Mouse (Mus musculus) retina, adult 2 months (tissue): ENCODE results near the gene Lipm.

Source experiments
- DNase-seq: peaks from one replicate; pipeline ENCODE4 v3.0.0-alpha.2; 2012; ENCODE audit warnings: low read depth, low spot score

Gene Lipm

GRCm38 (mm10) chr19:34100633-34101032 is at the start of gene Lipm:
TSS of gene Lipm (plus strand) at chr19:34100933.
- no peak for DNase-seq

- no peak for DNase-seq
These were observed 49.2 kb upstream of the Lipm start for GRCm38 (mm10) chr19:34051502-34051901.

DNA sequence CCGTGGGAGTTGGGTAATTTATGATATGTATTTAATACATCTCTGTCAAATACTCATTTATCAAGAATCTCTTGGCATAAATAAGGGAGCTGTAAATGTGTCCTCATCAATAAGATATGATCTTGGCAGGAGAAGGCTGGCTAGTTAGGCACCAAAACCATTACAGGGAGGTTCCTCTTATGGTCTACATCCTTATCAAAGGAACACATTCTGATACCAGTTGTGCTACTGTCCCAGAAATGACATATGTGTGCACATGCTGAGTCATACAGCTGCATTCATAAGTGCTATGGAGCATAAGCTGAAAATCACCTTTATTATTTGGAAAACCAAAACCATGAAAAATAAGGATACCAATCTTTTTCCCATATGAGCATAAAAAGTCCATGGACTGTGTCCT is 37.2 kb upstream of the Lipm start:
- DNase-seq = no peak

GRCm38 (mm10) chr19:34064059-34064458 is 36.7 kb upstream of the Lipm start:
- DNase-seq = no peak

- no peak for DNase-seq
These were observed 33.8 kb upstream of the Lipm start, which contains the start of gene Lipn for GRCm38 (mm10) chr19:34066779-34067472. TSS of gene Lipn (plus strand) at chr19:34067358.

DNA sequence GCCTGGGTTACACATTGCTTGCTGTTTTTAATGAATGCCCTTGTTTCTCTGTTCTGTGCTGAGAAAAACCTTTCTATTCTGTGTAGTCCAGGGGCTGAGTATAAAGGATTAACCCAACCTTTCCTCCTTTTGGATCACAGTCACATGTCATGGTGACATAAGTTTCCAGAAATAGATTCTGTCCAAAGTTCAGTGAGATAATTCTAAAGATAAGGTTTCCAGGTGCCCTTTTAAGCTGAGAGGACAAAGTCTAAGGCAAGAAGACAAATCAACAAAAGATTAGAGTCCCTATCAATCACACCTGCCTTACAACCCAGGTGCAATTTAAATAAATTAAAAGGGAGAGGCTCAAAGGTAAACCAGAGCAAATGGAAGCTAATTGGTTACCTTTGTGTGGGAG is 26.5 kb upstream of the Lipm start:
- DNase-seq = no peak

DNA sequence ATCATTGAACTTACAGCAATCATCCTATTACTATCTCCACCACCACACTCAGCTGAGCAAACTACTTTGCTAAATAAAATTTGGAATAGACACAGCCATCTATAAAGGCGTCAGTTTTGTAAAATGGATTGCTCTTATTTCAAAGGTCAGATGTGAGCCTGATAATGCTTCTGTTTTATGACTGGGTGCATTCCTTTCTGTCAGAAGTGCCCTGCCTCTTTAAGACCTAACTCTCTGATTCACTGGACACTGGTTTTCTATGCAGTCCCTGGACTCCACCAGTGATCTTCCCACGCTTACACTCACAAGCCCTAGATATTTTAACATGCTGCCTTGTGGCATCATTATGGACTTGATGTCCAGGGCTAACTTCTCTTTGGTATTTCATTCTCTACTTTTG is 22.6 kb upstream of the Lipm start:
- DNase-seq = no peak

GRCm38 (mm10) chr19:34089011-34089680 is 11.6 kb upstream of the Lipm start:
- DNase-seq = no peak

- DNase-seq = no peak
These were observed 5.4 kb upstream of the Lipm start for GRCm38 (mm10) chr19:34095381-34095780.

- DNase-seq = no peak
These were observed 4.5 kb upstream of the Lipm start for GRCm38 (mm10) chr19:34096228-34096627.

- no peak for DNase-seq
These were observed 1.2 kb downstream of the Lipm start for GRCm38 (mm10) chr19:34101888-34102287.

- no peak for DNase-seq
These were observed 4.1 kb downstream of the Lipm start for GRCm38 (mm10) chr19:34104841-34105240.

DNA sequence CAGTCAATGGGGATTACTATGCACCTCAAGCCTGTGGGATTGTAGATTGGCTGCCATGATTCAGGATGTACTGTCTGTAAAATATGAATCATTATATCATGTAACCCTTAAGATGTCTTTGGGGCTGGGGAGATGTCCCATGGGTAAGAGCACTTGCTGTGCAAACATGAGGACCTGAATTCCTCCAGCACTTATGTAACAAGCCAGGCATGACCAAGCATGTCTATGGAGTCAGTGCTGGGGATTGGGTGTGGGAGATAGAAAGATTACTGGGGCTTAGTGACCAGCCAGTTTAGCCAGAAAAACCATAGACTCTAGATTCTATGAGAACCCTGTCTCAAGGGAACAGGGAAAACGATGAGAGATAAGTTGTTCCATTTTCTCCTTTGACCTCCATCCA is 18.4 kb downstream of the Lipm start:
- no peak for DNase-seq

DNA sequence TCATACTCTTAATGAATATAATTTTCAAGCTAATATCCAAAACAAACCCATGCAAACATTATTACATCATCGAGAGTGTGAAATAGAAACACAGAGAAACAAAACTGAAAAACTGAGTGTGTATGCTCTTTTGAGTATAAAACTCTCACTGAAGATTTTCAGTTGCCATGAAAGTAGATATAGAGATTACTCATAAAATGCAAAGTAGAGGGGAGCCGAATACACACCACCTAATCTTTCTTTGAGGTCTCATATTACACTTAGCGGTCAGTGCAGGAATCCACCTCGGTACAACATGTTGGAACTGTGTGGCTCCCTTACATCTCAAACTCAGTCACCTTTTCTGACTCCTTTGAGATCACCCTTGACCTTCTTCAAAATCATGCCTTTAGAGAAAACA is 18.9 kb downstream of the Lipm start:
- DNase-seq = no peak

- no peak for DNase-seq
These were observed 19.5 kb downstream of the Lipm start for GRCm38 (mm10) chr19:34120107-34120731.

- DNase-seq = no peak
These were observed 38.1 kb downstream of the Lipm start for GRCm38 (mm10) chr19:34138720-34139430.

DNA sequence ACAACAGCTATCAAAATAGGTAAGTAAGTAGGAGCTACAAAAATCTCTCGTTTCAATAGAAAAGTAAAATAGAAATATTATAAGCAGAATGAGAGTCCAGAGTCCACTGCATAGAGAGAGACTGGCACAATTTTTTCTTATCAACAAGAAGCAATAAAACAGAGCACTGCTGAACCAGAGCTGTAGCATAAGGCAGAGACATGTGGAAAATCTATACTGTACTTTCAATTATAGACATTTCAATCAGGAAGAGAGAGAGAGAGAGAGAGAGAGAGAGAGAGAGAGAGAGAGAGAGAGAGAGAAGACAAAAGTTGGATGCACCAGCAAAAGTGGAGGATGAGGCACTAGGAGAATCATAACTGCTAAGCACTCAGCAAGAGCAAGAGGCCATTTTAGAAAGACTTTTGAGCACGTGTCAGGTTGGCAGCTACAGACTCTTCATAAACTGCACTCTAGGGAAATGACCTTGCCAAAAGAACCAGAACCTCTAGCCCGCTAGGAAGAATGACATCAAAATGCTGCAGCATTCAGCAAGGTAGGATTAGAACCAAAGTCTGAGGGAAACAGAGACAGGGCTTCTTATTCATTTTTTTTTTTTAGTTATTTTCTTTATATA is 38.8 kb downstream of the Lipm start:
- no peak for DNase-seq

DNA sequence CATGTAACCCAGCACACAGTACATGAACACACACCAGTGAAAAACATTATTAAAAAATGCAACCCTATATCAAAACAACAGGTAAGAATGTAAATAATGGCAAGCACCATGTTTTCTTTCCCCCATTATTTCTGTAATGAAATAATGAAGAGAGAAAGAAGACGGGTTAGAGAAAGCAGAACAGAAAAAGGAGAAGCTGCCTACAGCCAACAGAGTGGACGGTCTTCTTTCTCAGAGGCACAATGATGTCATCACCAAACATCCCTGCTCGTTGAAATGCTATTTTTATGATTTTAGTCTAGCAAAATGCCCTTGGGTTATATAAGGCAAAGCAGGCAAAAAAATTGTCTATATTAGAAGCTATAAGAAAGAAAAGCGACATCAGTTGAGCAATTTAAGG is 47.7 kb downstream of the Lipm start:
- DNase-seq = no peak

DNA sequence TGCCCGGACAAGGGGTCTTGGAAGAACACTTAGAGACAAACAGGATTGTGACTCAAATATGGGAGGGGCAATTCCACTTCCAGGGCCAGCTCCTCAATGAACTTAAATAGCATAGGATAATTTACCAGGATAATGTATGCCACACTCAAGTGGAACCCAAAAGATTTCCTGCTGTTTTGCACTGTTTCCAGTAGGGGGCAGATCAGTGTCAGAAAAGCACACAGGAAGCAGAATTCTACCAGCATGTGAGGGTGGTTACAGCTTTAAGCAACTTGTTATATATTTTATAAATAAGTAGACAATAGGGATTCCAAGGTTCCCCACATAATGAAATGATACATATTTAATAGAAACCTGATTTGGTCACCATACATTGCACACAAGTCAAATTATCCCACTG is 51.2 kb downstream of the Lipm start:
- DNase-seq = no peak

DNA sequence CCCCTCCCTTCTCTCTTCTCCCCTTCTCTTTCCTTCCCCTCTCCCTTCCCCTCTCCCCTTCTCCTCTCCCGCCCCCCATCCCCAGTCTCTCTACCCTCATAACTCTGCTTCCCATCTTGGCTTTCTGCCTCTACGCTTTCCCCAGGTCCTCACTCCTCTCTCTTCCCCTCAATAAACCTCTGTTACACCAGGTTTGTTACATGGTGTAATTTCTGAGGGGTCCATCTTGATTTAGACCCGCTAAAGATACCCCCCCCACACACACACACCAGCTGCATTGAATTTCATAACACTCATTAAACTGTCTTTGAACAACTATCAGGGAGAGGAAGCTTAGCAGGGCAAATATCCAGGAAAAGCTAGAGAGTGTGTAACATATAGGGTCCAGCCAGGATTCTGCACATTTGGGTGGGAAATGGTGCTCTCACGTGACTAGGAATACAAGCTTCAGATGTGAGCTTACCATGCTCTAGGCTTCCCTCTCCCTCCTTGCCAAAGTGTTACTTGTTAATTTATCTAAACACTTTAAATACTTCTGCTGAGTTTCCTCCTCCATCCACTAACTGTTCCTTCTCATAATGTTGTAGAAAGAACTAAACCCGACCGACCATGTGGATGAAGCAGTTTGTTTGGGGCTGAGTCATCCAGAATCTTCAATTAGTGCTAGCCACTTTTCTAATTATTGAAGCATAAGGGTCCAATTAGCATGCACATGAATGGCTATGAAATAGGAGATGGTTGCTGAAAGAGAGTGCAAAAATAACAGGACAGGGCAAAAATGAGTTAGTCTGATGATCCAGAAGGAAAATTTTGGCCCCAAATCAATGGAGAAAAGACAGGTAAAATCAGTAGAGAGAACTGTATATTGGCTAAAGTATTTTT is 52.8 kb downstream of the Lipm start:
- DNase-seq = no peak

- no peak for DNase-seq
These were observed 62.0 kb downstream of the Lipm start for GRCm38 (mm10) chr19:34162693-34163092.
